Mouse (Mus musculus) A20 (cell line): ENCODE results near the gene Fam13a.

Experiments
- DNase-seq: peaks from one replicate; pipeline ENCODE4 v3.0.0-alpha.2; 2011; ENCODE audit warnings: low read depth, low spot score

Gene Fam13a

DNA sequence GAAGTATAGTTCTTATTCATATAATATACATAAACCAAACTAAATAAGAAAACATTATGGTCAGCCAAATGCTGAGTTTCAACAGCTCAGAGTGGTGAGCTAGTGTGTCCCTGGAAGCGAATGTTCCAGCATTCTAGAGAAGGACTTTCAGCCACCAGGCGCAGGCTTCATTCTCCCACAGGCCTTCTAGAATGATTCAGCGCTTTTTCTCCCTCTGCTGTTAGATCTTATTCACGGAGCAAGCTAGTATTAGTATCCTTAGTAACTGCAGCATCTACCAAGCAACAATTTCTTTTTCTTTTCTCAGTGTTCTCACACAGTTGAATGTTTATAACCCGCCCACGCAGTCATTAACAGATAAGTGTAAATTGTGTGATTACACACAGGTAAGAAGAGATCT is 142.1 kb downstream of the Fam13a start:
- no peak for DNase-seq
